Mouse (Mus musculus): ENCODE measurements at regions not wholly inside any gene's neighbourhood (a gene's known extent, or its start where the extent isn't known, plus 50 kb on each side); places are given as distances from the start of the nearest gene placed in this dataset.
"Not testable (repeated sequence)": the region's sequence is repeated elsewhere in the genome, so short reads cannot be mapped to it uniquely, and the experiment has no call there.

- not testable (repeated sequence) for TF ChIP-seq CTCF (IDR thresholded peaks at IDR 0.05; ENCODE audit: low read depth); EP300 (optimal IDR thresholded peaks at IDR 0.05)
These were observed 56.9 kb downstream of the Zfp36l1 start for GRCm38 (mm10) chr12:80055894-80056293.

All from stomach, postnatal 0 days (tissue).